Mouse (Mus musculus): ENCODE measurements around the gene Mylk3.

Gene Mylk3

DNA sequence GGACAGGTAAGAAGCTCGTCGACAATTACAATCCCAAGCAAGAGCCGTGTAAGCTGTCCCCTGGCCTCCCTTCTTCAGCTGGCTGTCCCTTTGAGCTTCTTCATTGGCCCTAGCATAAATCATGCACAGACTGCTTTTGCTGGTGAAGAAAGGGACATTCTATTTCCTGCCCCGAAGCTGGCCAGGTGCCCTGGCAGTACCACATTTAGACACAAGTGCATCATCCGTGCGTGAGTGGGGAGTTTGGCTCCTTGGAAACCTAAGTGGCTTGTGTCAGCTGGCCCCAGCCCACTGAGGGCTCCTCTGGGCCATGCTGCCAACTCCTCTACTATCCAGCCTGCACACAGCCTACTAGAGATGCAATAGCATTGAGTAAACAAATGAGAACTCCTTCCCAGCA lies at the start of gene Mylk3:
Gene Mylk3 (minus strand): TSS at position 141 of the 400 bp plus-strand sequence.
- DNase-seq = no peak

DNA sequence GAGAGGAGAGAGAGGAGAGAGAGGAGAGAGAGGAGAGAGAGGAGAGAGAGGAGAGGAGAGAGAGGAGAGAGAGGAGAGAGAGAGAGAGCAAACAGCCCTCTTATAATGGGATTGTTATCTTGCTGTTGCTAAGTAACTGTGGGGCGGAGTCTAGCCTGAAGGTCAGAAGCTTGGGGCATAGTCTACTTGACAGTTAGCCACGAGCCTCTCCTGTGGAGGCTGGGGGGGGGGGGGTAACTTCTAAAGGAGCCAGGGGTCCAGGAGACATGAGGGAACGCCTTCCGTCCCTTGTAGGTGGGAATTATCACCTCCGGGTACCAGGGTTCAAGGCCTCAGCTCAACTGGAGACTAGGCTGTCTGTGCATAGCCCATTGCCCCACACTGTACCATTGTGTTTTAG lies 49.6 kb upstream of the Mylk3 start:
- peak; percentile 17 for DNase-seq

DNA sequence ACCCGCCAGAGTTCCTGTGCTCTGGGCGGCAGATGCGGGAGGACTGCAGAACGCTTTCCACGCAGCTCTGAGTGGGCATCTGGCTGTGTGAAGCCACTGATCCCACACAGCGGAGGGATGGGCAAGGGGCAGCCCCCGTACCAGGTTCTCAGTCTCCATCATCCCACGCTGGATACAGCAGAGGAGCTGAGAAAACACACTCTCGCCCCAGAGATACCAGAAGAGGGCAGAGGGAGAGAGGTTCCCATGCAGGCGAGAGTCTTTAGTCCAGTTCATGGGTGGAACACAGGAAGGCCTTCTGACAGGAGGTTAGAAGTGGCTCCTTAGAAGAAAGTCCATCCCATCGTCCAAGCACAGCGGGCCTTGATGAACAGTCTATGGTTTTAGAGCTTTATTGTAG lies 48.7 kb upstream of the Mylk3 start:
- DNase-seq = no peak

DNA sequence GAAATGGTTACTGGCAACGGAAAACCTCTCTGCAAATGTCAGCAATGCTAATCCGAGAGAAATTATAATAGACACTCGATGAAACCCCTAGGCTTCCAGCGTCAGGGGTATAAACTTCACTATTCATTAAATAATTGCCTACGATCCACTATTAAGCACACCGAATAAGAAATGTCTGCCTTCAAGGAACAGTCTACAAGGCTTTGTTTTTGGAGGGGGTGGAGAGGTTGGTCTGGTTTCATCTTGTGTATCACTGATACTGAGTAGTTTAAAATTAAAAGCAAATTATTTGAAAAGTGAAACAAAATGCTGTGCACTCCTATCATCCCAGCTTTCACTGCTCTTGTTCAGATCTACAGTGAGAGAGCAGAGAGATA lies 46.9 kb upstream of the Mylk3 start:
- no peak for DNase-seq

DNA sequence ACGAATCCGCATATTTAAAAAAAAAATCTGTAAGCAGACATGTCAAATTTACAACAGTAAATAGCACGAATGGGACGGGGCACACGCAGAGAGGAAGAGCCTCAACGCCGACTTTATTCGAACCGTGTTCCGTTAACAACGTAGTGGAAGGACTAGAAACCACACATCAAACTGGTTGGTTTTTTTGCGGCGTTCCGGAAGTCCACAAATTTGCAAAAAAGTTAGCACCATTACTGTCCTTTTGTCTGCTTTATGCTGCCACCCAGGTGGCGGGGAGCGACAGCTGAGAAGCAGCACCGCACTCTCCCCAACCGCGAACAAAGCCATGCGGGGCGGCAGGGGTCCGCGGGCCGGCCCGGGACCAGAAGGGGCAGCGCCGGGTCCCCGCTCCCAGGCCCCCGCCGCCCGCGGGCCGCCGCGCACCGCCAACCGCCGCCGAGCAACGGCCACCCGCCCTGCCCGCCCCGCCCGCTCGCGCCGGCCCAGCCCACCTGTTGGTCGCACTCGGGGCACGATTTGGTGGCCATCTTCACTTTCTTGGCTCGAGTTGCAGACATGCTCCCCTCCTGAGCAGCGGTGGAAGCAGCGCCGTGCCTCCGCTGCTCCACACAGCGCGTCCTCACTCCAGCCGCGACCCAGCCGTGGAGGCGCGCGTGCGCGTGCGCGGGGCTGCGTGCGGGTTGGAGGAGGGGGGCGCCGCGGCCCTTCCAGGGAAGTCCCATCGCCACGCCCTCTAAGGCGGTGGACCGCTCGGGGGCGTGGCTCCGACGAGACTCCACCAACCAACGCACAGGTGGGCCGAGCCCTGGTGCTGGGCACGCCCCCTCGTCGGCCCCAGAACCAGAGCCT lies 46.2 kb upstream of the Mylk3 start, which contains the start of gene 4921524J17Rik:
Gene 4921524J17Rik (minus strand): TSS at position 666 of the 849 bp plus-strand sequence.
- DNase-seq = peak; percentile 97

DNA sequence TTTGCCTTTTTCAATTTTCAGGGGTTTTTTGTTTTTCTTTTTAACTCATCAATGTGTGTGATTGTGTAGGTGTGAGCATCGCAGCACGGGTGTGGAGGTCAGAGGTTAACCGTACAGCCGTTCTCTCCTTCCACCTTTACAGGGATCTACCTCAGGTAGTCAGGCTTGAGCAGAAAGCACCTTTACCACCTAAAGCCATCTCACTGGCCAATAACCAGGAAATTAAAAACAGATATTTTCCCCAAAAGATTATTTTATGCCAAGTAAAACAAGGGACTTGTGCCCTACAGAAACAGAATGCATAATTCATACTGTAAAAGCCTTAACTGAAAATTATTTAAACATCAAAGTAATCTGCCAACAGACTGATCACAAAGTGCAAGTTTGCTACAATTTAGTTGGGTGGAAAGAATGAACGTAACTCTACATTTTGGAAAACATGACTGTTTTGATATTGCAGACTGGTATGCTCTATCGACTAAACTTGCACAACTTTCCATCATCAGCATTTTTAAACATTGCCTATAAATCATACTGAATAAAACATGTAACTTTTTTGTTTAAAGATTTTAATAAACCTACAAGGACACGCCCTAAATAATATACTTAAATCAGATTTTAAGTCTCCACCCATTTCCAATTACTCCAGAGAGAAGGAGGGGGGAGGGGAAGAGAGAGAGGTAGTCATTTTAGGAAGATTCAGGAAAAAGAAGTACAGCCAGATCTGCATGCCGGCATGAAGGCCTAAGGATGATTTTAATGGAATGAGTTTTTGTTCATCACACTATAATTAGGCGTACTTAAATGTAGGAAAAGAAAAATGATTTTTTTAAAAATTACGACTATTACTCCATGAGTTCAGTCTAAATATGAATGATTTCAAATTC lies 45.4 kb upstream of the Mylk3 start:
- no peak for DNase-seq

DNA sequence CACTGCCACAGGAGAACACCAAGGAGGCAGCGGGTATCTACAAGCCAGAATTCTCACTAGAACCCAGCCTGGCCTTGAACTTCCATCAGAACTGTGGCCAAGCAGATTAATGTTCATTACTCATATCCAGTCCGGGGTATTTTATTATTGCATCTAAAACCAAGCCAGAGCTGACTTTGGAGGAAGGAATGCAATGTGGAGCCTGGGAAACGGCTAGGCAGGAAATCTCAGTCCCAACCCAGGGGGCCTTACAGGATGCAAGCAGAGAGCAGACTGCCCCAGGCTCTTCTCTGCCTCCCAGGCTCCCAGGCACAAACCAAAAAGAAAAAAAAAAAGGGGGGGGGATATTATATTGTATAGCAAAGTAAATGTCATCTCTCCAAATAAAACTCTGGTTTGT lies 44.7 kb upstream of the Mylk3 start:
- peak; percentile 29 for DNase-seq

DNA sequence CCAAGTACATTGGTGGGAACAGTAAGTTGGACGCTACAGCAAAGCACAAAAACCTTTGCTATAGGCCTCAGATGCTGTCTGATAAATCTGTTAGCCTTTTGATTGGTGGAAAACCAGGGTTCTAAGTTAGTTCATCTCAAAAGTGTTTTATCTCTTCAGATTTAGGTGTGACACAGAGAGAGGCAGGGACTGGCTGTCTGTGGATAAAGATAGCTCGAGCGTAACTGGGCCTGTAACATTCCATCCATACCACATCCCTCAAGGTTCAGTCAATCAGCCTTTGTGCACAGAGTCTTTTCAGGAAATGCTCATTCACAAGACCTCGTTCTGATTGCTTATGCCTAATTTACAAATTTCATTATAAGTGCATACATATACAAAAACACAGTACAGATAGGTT lies 43.1 kb upstream of the Mylk3 start:
- no peak for DNase-seq

DNA sequence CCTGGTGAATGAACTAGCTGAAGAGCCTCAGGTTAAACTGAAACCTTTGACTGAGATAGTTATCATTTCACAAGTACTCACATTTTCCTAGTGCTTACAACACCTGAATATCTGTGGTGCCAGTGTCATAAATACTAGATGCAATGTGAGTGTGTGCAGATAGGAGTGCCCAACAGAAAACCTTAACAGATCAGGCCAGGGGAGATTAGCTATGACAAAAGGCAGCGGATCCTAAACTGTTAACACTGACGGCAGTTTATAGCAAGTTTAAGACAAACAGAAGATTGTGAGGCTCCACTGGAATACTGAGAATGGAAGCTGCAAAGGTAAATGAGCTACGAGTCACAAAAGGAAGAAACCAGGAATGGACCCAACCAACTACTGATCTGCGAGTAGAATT lies 40.9 kb upstream of the Mylk3 start:
- DNase-seq = no peak

DNA sequence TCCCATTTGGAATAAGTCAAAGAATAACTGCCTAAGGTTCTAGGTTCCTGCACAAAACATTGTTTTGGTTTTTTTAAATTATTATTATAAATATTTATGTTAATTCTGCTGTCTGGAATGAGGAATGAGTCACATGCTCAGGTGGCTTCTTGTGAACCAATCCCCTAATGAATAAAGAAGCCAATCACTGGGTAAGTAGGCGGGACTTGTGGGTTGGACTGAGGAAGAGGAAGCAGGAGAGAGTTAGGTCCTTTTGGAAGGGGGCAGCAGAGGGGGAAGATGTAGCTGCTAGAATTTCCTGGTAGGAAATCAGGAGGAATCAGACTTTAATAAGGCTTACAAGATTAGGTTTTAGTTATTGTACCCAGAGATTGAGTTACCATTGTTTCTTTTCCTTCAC lies 35.2 kb upstream of the Mylk3 start:
- DNase-seq = peak; percentile 23

DNA sequence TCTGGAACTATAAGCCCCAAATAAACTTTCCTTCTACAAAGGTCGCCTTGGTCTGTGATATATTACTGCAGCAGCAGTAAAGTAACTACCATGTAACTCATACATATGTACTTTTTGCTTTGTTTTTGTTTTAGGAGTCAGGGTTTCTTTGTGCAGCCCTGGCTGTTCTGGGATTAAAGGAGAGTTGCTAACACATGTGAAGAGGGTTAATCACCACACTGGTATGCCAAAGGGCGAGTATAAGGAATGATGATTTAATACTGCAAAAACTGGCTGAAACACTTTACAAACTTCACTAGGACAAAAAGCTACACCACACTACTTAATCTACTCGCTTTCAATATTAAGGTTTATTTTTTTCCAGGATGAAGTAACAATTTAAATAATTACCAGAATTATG lies 22.4 kb upstream of the Mylk3 start:
- DNase-seq = no peak

DNA sequence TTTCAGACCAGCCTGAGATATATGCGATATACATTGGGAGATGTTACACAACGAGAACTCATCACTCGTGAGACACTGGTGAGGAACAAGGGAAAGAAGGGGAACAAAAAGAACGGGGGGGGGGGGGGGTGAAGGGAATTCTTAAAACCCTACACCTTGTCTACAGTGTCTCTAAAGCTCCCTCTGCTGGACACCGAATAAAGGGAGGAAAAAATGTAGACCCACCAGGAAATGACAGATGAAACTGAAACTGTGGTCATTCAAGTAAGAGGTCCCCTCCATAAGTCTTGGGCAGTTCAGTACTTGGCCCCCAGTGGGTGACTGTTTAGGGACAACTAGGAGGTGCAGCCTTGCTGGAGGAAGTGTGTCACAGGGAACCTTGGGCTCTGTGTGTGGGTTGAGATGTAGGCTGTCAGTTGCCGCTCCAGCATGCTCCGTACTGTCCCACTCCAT lies 21.9 kb upstream of the Mylk3 start:
- peak; percentile 68 for DNase-seq

DNA sequence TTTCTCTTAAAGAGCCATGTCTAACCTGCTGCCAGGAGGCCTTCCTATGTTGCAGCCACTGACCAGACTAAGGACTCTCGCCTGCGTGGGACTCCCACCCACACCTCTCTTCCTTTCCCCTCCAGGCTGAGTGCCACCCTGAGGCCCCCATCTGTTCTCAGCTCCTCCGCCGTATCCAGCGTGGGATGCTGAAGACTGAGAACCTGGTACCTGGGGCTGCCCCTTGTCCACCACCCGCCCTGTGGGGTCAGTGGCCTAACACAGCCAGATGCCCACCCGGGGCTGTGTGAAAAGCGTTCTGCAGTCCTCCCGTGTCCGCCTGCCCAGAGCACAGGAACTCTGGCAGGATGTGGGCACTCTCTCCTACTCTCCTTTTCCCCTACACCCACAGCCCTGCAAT lies 19.8 kb upstream of the Mylk3 start:
- no peak for DNase-seq

DNA sequence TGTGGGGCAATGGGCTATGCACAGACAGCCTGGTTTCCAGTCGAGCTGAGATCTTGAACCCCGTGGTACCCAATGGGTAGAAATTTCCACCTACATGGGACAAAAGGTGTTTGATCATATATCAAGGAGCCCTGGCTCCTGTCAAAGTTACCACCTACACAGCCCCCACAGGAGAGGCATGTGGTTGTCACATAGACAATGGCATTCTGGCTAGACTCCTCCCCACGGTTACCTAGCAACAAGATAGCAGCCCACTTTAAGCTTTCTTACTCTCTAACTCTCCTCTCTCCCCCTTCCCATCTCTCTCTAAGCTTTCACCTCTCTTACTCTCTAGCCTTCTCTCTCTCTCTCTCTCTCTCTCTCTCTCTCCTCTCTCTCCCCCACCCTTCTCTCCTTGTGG lies 19.3 kb upstream of the Mylk3 start:
- DNase-seq = no peak

DNA sequence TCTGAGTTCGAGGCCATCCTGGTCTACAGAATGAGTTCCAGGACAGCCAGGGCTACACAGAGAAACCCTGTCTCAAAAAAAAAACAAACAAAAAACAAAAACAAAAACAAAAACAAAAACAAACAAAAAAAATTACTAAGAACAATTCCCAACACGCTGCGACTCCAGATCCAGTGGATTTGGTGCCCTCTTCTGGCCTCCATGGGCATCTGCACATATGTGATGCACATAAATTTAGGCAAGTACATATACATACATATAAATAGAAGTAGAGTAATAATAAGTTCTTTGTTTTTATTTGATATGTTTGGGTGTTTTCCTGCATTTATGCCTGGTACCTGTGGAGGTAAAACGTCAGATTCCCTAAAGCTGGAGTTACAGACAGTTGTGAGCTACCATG lies 12.4 kb upstream of the Mylk3 start:
- DNase-seq = no peak

DNA sequence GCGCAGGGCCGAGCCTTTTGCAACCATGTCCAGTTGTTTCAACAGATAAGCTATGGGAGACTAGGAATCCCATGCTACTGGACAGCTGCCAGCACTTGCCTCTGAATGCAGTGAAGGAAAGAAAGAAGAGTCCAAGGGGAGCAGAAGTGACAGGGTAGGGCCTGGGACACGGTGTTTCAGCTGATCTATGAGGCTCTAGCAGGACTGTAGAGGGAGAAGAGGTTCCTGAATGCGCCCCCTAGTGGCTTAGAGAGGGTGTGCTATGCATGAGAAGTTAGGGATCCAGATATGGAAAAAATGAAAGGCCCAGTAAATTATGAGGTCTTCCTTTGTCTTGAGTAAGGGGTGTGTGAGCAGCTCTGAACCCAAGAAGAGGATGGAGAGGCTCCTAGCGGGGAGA lies 11.4 kb upstream of the Mylk3 start:
- DNase-seq = peak; percentile 64

DNA sequence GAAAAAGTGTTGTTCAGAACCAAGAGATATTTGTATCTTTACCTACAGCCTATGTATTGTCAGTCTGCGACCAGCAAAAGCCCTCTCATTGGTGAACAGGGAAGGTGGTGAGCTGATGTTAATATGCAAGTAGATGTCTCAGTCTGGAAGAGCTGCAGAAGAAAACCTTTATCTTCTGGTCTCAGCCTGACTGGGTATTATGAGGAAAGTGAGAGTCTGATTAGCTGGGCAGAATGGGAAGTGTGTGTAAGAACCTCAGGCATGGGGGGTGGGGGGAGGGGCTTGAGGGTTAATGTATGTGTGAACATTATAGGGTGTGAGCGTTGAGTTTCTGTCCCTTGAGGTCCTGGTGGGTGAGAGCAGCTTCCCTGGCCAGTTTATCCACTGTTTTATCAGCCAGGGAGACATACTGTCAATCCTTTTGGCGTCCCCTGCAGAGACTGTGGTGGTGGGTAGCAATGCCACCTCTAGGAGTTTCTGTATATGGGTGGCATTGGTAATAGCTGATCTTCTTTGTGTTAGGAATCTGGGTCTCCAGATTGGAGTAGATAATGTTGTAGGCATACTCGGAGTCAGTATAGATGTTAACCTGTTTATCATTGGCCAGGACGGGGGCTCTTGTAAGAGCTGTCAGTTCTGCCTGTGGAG lies 10.4 kb upstream of the Mylk3 start:
- DNase-seq = no peak

DNA sequence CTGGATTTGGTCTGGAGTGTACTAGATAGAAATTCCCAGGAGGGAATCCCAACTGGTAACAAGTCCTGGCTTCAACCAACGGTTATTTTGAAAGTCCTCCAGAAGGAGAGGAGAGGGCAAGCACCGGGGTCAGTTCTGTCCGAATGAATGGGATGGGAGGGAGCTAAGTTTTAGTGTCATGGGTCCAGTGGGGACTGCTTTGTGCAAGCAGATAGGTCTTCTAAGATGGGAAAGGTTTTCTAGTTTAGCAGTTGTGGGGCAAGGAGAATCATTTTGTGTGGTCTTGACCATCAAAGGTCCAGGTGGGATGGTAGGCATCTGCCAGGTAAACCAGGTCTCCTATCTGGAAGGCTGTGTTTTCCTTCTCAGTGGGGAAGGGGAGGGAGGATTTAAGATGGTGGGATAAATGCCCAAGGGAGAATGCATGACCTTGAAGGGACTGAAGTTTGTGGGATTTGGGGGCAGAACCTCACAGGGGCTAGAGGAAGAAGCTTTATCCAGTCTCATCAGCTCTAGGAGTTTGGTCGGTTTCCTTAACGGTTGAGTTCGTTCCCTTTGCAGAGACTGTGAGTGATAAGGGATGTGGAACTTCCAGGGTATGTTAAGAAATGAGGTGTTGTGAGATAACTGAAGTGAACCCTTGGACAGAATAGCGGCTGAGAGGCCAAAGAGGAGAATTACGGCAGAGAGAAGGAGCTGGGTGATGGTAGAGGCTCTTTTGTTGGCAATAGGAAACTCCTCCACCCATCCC lies 9.7 kb upstream of the Mylk3 start:
- DNase-seq = no peak

DNA sequence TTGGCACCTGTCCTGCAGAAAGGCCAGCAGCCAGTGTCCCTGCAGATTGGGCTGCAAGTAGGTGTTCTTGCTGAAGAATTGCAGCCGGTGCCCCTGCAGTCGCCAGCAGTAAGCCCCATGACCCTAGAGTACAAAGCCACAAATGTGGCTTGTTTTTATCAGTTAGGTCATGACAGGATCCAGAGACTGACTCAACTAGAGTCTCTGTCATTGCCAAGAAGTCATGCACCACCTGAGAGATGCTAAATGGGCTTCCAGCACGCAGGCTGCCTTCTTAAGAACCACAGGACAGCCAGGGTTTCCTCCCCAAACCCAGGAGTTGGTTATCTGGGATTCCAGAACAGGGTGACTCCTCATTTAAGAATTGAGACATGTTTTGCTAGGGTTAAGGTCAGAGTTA lies 8.9 kb upstream of the Mylk3 start:
- no peak for DNase-seq

DNA sequence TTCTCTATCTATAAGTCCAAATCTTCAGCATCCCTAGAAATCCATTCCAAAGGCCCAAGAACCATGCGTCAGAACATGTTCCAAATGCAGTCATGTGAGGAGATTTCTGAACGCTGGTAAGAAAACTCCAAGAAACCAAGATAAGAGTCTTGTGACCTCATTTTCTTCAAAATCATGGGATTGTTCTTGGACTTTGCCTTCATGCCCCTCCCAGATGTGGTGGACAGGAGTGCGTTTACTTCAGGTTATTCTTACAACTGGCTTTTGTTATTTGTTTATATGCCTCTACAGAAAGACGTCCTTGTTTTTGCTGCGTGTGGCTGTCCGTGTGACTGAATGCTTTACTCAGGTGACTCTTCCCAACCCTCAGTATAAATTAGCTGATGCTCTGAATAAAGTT lies 7.1 kb upstream of the Mylk3 start:
- no peak for DNase-seq

DNA sequence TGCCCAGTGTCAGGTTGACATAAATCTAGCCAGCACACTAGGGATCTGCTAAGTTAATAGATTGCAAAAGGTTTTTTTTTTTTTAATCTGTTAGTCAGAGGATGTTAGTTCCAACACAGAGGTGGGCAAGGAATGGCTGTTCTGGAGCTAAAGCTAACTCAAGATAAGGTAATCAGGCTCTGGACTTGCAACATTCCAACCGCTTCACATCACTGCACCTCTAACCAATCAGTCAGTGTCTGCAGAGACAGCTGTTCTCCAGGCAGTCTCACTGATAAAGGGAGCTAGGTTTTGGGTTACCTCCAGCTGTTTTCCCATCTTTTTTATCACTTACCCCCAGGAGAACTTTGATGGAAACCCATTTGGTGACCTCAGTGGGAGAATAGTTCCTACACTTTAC lies 5.3 kb upstream of the Mylk3 start:
- no peak for DNase-seq

DNA sequence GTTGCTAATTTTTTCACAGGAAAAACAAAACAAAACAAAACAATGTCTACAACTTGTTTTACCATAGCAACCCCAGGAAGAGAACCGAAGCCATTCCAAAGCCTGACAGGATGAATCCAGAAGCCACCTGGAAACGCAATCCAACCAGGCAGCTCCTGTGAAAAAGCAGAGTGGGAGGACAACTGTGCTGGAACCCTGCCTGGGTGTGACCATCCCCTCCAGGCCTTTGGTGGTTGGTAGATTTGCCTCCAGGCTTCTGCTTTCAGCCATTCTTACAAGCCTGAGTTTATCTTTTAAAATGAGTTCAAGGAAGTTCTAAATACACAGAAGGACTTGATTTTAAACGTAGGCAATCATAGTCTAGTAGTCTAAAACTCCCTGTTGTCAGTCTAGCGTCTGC lies 4.2 kb downstream of the Mylk3 start:
- DNase-seq = no peak

DNA sequence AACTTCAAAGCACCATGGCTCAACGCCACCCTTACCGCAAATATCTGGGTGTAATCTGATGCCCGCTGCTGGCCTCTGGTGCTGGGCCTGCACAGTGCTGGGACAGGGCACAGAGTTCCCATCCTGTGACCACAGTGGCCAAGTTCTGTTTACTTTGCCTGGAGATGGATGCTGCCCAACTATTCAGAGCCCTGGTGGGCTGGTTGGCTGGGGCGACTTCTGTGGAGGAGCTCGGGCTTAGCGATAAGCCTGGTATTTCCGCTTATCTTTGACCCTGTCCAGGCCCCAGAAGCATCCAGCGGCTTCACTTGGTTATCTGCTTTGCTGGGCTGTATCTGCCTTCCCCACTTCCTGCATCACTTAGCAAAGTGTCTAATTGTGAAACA lies 5.3 kb downstream of the Mylk3 start:
- peak; percentile 55 for DNase-seq

Measured in lung, postnatal 10 days (tissue).